Mouse (Mus musculus) megakaryocyte, embryonic 14.5 days (primary cell): ENCODE measurements around the gene Myadml2. TPM values are rescaled to one million over a fixed set of nuclear protein-coding genes. Genes with fewer than 3 reads are reported as not detected.
A peak's percentile ranks its signal among the peaks of the same experiment; 100 is the strongest.

ENCODE experiments used
- H3K27me3 ChIP-seq: replicated peaks from 2 replicates; pipeline ENCODE3; 2012; ENCODE audit warnings: inconsistent platforms
- H3K36me3 ChIP-seq: replicated peaks from 2 replicates; pipeline ENCODE3; 2012; ENCODE audit warnings: low read length, inconsistent platforms, mixed read lengths
- H3K4me1 ChIP-seq: 2 replicates; pipeline ENCODE4 v1.6.1; 2012; ENCODE audit warnings: inconsistent platforms
- H3K4me3 ChIP-seq: replicated peaks from 2 replicates; pipeline ENCODE3; 2012; ENCODE audit warnings: moderate library complexity, mild to moderate bottlenecking, inconsistent platforms
- H3K9me3 ChIP-seq: 2 replicates; pipeline ENCODE4 v1.6.1; 2012; ENCODE audit warnings: inconsistent platforms
- FLI1 ChIP-seq: IDR thresholded peaks from 2 replicates; pipeline ENCODE4 v1.6.1; 2012; ENCODE audit warnings: low read length, inconsistent platforms, mixed read lengths
- GATA1 ChIP-seq: IDR thresholded peaks from 3 replicates; pipeline ENCODE4 v1.6.1; 2012; ENCODE audit warnings: mixed read lengths, low read length, inconsistent platforms, borderline replicate concordance
- polyA plus RNA-seq: library from polyadenylated mRNA; stranded (reverse); fragments of >175 nt; gene quantifications from 2 replicates; pipeline ENCODE4 v1.2.3, GENCODE M21; 2012; ENCODE audit warnings: low replicate concordance; ENCODE audit not compliant: insufficient read depth

Gene Myadml2
- polyA plus RNA-seq, 1 experiment, result 0.44 TPM

DNA sequence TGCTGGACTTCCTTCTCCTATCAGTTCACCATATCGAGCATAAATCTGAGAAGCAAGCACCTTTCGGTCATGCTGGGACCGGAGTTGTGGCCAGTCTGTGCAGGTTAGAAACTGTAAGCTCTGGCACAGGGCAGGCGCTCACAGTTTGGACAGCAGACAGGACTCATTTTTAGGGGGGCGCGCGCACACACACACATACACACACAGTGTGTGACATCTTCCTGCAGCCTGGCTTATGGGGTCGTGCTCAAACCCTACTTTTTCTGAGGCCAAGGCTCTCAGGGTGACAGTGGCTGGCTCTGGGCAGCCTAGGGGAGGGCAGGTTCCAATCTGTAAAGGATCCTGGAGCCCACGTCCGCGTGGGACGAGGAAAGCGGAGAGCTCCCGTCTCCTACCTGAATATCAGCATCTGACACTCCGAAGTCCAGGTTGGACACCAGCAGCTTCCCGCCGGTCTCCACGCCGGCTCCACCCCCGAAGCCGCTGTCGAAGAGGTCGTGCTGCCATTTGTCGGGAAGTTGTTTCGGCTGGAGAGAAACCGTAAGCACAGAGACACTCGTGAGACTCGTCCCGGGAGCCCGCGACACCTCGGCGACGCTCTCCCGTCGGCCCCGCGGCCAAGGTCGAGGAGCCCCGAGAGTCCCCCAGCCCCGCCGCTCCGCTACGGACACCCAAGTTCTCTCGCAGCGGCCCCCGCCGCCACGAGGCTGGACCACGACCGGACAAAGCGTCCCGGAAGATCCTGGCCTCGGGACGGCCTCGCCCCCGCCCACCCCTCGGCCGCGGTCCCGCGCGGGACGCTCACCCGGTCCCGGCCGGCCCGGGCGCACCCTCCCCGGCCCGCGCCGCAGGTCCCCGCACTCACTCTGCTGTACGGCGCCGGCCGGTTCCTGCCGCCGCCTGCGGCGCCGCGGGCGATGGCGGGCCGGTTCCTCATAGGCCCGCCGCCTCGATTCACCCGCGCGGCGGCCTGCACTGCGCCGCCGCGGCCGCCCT is 50.4 kb downstream of the Myadml2 start:
- peaks cover 64% of the 10 kb centered on the region for H3K36me3 ChIP-seq
- H3K4me1 ChIP-seq, result peaks cover 66% of the 10 kb centered on the region
- TF ChIP-seq GATA1 (no peak), FLI1 (no peak)
- H3K4me3 ChIP-seq, result peak overlapping the region; percentile 96
- H3K27me3 ChIP-seq, result no peaks in the 10 kb centered on the region
- no peaks in the 10 kb centered on the region for H3K9me3 ChIP-seq

Other genes with a start within 250 kb of the Myadml2 start
- gene Nploc4, start 210.4 kb downstream of the Myadml2 start, polyA plus RNA-seq, result 56.7 and 150 TPM in 2 replicates
- not detected in 2 replicates for gene Tspan10, start 205.5 kb downstream of the Myadml2 start, polyA plus RNA-seq
- gene Pde6g, start 194.7 kb downstream of the Myadml2 start, polyA plus RNA-seq, result not detected in 2 replicates
- gene Oxld1, start 190.1 kb downstream of the Myadml2 start, polyA plus RNA-seq, result 7.9 and 17.7 TPM in 2 replicates
- 11.0 TPM in 1 of 2 replicates, not detected in the other for gene Ccdc137, start 190.0 kb downstream of the Myadml2 start, polyA plus RNA-seq
- gene Arl16, start 180.6 kb downstream of the Myadml2 start, polyA plus RNA-seq, result 12.1 and 61.1 TPM in 2 replicates
- gene Mrpl12, start 163.5 kb downstream of the Myadml2 start, polyA plus RNA-seq, result 217 and 285 TPM in 2 replicates
- 47.3 and 132 TPM in 2 replicates for gene Slc25a10, start 156.3 kb downstream of the Myadml2 start, polyA plus RNA-seq
- gene Gcgr, start 117.5 kb downstream of the Myadml2 start, polyA plus RNA-seq, result not detected in 2 replicates
- gene Mcrip1, start 98.4 kb downstream of the Myadml2 start, polyA plus RNA-seq, result 227 and 338 TPM in 2 replicates
- 0.25 TPM in 1 of 2 replicates, not detected in the other for gene Ppp1r27, start 97.0 kb downstream of the Myadml2 start, polyA plus RNA-seq
- gene P4hb, start 74.9 kb downstream of the Myadml2 start, polyA plus RNA-seq, result 1,223 and 1,872 TPM in 2 replicates
- gene Arhgdia, start 66.5 kb downstream of the Myadml2 start, polyA plus RNA-seq, result 1,582 and 1,923 TPM in 2 replicates
- gene Alyref, start 49.8 kb downstream of the Myadml2 start, polyA plus RNA-seq, result 25.9 and 253 TPM in 2 replicates
- 247 and 315 TPM in 2 replicates for gene Anapc11, start 49.7 kb downstream of the Myadml2 start, polyA plus RNA-seq
- 2.7 and 7.7 TPM in 2 replicates for gene Npb, start 39.7 kb downstream of the Myadml2 start, polyA plus RNA-seq
- 143 and 168 TPM in 2 replicates for gene Pcyt2, start 30.2 kb downstream of the Myadml2 start, polyA plus RNA-seq
- 275 and 278 TPM in 2 replicates for gene Sirt7, start 22.9 kb downstream of the Myadml2 start, polyA plus RNA-seq
- gene Mafg, start 14.6 kb downstream of the Myadml2 start, polyA plus RNA-seq, result 59.5 and 102 TPM in 2 replicates
- 3.6 and 7.7 TPM in 2 replicates for gene Pycr1, start 4.4 kb downstream of the Myadml2 start, polyA plus RNA-seq
- gene Notum, start 13.0 kb upstream of the Myadml2 start, polyA plus RNA-seq, result 0.46 TPM in 1 of 2 replicates, not detected in the other
- 237 and 458 TPM in 2 replicates for gene Aspscr1, start 24.8 kb upstream of the Myadml2 start, polyA plus RNA-seq
- 93.0 and 128 TPM in 2 replicates for gene Cenpx, start 65.6 kb upstream of the Myadml2 start, polyA plus RNA-seq
- 10.0 and 23.5 TPM in 2 replicates for gene Lrrc45, start 65.8 kb upstream of the Myadml2 start, polyA plus RNA-seq
- 1.8 and 2.3 TPM in 2 replicates for gene Rac3, start 73.3 kb upstream of the Myadml2 start, polyA plus RNA-seq
- 100 and 241 TPM in 2 replicates for gene Dcxr, start 79.1 kb upstream of the Myadml2 start, polyA plus RNA-seq
- gene Cbr2, start 84.0 kb upstream of the Myadml2 start, polyA plus RNA-seq, result 2.1 TPM in 1 of 2 replicates, not detected in the other
- gene Hmga1b, start 114.6 kb upstream of the Myadml2 start, polyA plus RNA-seq, result 601 and 1,141 TPM in 2 replicates
- 26.0 and 43.8 TPM in 2 replicates for gene Rfng, start 136.0 kb upstream of the Myadml2 start, polyA plus RNA-seq
- 13.8 and 27.0 TPM in 2 replicates for gene Gps1, start 136.1 kb upstream of the Myadml2 start, polyA plus RNA-seq
- gene Dus1l, start 148.2 kb upstream of the Myadml2 start, polyA plus RNA-seq, result 29.4 and 74.3 TPM in 2 replicates
- gene Fasn, start 176.4 kb upstream of the Myadml2 start, polyA plus RNA-seq, result 328 and 589 TPM in 2 replicates